Mouse (Mus musculus): ENCODE data around the gene 2310007B03Rik. TPM values are rescaled to one million over a fixed set of nuclear protein-coding genes. Genes with fewer than 3 reads are reported as not detected.
A peak's percentile ranks its signal among the peaks of the same experiment; 100 is the strongest.

The 2310007B03Rik gene
- polyA plus RNA-seq, 1 experiment from 2014 or later: 0.62 TPM

- Histone ChIP-seq H3K27me3 (ENCODE audit: low read depth, poor library complexity, severe bottlenecking) (peaks cover 37% of the 10 kb centered on the region), H3K9me3 (replicated peaks) (no peaks in the 10 kb centered on the region), H3K27ac (replicated peaks) (peak overlapping the region; percentile 87), H3K4me3 (peak overlapping the region; percentile 62), H3K36me3 (no peaks in the 10 kb centered on the region), H3K4me1 (peaks cover 25% of the 10 kb centered on the region)
- DNase-seq (ENCODE audit: low spot score): peak; percentile 18
- WGBS: 20% methylated on average over 6 of the region's 6 CpGs
Measured at GRCm38 (mm10) chr1:93175849-93176248, 15.1 kb upstream of the 2310007B03Rik start.

- Histone ChIP-seq H3K27ac (replicated peaks) (no peak overlapping the region), H3K27me3 (ENCODE audit: low read depth, poor library complexity, severe bottlenecking) (peaks cover 37% of the 10 kb centered on the region), H3K36me3 (no peaks in the 10 kb centered on the region), H3K4me1 (peaks cover 25% of the 10 kb centered on the region), H3K9me3 (replicated peaks) (no peaks in the 10 kb centered on the region), H3K4me3 (no peak overlapping the region)
- DNase-seq (ENCODE audit: low spot score): peak; percentile 90
- 3% methylated on average over 4 of the region's 4 CpGs for WGBS
Measured at GRCm38 (mm10) chr1:93174399-93174798, 13.7 kb upstream of the 2310007B03Rik start.

DNA sequence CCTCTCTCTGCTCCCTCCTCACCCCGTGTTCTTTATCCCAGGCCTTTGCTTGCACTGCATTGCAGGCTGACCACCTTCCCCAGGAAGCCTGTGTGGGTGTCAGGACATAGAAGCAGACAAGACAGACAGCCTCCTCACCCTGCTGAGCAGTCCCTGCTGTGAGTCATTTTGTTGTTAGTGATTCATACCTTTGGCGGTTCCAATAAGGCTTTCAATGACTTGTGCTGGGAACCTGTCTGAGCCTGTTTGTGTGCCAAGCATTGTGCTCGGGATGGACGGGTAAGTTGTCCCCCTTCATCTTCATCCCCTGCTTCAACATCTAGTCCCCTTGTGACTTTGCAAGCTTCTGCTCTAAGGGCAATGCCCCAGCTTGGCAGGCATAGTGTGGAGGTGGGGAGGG is 12.9 kb upstream of the 2310007B03Rik start:
- Histone ChIP-seq H3K27me3 (ENCODE audit: low read depth, poor library complexity, severe bottlenecking) (peaks cover 37% of the 10 kb centered on the region), H3K9me3 (replicated peaks) (no peaks in the 10 kb centered on the region), H3K27ac (replicated peaks) (no peak overlapping the region), H3K4me1 (peaks cover 27% of the 10 kb centered on the region), H3K36me3 (no peaks in the 10 kb centered on the region), H3K4me3 (no peak overlapping the region)
- DNase-seq (ENCODE audit: low spot score): no peak
- 67% methylated on average over 4 of the region's 4 CpGs for WGBS

DNA sequence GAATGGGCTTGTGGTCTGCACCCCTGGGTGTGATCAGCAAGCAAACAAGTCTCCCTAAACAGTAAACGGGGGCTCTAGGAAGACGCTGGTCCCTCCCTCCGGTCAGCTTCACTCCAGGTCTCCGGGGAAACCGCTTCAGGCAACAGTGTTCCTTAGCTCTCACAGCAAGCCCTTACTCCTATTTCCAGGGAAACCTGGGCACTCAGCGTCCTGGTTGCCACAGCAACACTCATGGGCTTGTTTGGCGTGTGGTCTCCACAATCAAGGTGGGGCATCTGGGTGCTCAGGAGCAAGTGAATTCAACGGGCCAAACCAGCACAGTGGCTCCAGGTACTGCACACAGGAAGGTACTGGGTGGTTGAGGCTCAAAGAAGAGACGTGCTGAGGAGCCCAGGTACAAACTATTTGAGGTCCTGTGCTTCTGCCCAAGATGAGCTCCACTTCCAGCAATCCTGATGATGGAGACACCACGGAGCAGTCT is 7.6 kb upstream of the 2310007B03Rik start, which contains the start of gene Crocc2:
Gene Crocc2, plus strand, starts transcription at position 431 of the 481 bp plus-strand sequence.
- peaks cover 11% of the 10 kb centered on the region for H3K4me1 ChIP-seq
- H3K9me3 ChIP-seq (replicated peaks): no peaks in the 10 kb centered on the region
- H3K27ac ChIP-seq (replicated peaks): no peak within 1 kb of the TSS
- H3K27me3 ChIP-seq (ENCODE audit: low read depth, poor library complexity, severe bottlenecking): no peaks in the 10 kb centered on the region
- no peak for DNase-seq (ENCODE audit: low spot score)
- H3K36me3 ChIP-seq: no peaks in the 10 kb centered on the region
- H3K4me3 ChIP-seq: no peak within 1 kb of the TSS
- 54% methylated on average over 10 of the region's 10 CpGs for WGBS

DNA sequence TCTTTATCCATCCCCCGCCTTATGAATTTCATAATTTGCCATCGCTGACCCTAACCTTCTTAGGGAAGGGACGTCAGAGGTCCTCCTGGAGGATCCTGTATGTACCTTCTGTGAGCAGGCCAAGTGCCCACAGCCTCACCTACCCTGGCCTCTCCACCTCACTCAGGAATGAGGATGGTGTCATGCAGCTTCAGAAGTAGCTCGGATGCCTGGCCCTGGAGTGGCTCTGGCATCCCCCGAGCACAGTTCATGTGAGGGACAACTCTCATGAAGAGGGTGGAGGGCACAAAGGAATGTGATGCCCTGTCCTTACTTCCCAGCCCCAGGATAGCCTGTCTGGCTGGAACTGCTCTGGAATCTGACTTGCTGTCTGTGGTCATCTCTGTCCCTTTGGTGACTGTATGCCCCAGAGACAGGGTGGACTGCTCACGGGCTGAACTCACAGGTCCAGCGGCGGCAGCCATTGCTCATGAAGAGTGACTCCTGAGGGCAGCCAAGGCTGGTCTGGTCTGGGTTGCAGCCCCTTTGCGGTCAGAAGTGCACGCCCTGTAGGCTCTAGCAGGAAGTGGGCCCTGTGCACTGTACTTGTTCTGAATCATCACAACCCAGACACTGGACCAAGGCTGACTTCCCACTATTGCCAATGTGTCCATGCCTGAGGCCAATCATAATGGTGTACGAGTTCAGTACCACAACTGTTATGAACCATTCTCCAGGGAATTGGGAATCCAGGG is 5.8 kb upstream of the 2310007B03Rik start:
- DNase-seq (ENCODE audit: low spot score): no peak
- no peak overlapping the region for H3K27ac ChIP-seq (replicated peaks)
- no peaks in the 10 kb centered on the region for H3K36me3 ChIP-seq
- H3K27me3 ChIP-seq (ENCODE audit: low read depth, poor library complexity, severe bottlenecking): no peaks in the 10 kb centered on the region
- peaks cover 11% of the 10 kb centered on the region for H3K4me1 ChIP-seq
- 89% methylated on average over 11 of the region's 11 CpGs for WGBS
- no peaks in the 10 kb centered on the region for H3K9me3 ChIP-seq (replicated peaks)
- no peak overlapping the region for H3K4me3 ChIP-seq

DNA sequence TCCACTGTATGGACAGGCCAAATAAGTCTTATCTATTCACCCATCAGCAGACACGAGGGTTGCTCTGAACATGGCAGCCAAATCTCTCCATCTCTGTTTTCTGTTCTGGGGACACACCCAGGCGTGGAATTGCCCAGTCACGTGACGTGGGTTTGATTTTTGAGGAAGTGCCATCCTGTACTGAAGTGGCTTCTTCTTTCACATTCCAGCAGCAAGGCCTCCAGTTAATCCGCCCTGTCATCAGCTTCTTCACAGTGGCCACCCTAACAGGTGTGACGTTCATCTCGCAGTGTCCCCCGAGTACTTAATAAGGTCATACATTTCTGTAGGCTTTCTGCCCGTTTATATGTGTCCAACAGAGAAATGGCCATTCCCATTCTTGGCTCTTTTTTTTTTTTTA is 4.7 kb upstream of the 2310007B03Rik start:
- Histone ChIP-seq H3K9me3 (replicated peaks) (no peaks in the 10 kb centered on the region), H3K27me3 (ENCODE audit: low read depth, poor library complexity, severe bottlenecking) (no peaks in the 10 kb centered on the region), H3K36me3 (no peaks in the 10 kb centered on the region), H3K4me1 (peaks cover 15% of the 10 kb centered on the region), H3K4me3 (no peak overlapping the region), H3K27ac (replicated peaks) (no peak overlapping the region)
- DNase-seq (ENCODE audit: low spot score): no peak
- 84% methylated on average over 9 of the region's 9 CpGs for WGBS

- Histone ChIP-seq H3K36me3 (no peaks in the 10 kb centered on the region), H3K27me3 (ENCODE audit: low read depth, poor library complexity, severe bottlenecking) (no peaks in the 10 kb centered on the region), H3K27ac (replicated peaks) (no peak overlapping the region), H3K9me3 (replicated peaks) (no peaks in the 10 kb centered on the region), H3K4me1 (0 out of 2 replicates have a peak, but pooled peaks cover 4% of the 10 kb centered on the region), H3K4me3 (no peak overlapping the region)
- WGBS: 86% methylated on average over 7 of the region's 7 CpGs
- DNase-seq (ENCODE audit: low spot score): no peak
Measured at GRCm38 (mm10) chr1:93162588-93162987, 1.8 kb upstream of the 2310007B03Rik start.

DNA sequence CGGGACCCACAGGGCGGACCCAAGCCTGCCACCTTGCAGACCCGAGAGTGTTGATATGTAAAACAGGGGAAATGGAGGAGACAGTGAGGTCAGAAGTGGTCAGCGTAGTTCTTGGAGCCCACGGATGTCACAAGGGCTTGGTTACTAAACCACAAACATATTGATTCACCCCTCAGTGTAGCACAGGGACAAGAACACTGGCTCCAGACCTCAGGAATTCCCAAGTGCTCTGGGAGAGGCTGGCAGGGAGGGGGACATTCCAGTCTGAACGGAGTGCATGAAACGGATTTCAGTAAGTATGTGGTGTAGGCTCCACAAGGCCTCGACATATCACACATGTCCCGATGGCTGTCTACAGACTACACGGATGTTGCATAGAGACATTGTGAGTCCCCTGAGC is 1.2 kb upstream of the 2310007B03Rik start:
- H3K27me3 ChIP-seq (ENCODE audit: low read depth, poor library complexity, severe bottlenecking): no peaks in the 10 kb centered on the region
- H3K36me3 ChIP-seq: no peaks in the 10 kb centered on the region
- H3K27ac ChIP-seq (replicated peaks): no peak overlapping the region
- H3K9me3 ChIP-seq (replicated peaks): no peaks in the 10 kb centered on the region
- WGBS: 87% methylated on average over 10 of the region's 10 CpGs
- H3K4me3 ChIP-seq: no peak overlapping the region
- DNase-seq (ENCODE audit: low spot score): no peak
- 0 out of 2 replicates have a peak, but pooled peaks cover 4% of the 10 kb centered on the region for H3K4me1 ChIP-seq

DNA sequence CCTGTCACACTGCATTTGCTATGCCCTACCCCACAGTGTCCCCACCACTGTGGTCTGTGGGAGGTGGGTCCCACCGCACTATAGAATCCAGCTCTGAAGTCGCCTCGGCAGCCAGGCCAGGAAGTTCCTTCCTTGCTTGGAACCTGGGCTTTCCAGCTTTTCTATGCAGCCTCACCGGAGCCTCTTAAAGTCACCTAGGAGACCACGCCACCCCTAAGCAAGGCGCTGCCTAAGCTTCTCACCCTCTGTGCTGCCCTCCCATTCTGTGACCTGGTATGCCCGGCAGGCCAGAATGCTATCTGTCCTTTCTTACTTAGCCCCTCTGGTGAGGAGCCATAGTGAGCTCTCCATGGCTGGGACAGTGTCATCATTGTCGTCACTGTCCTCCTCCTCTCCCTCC is 602 bp upstream of the 2310007B03Rik start:
- H3K9me3 ChIP-seq (replicated peaks): no peaks in the 10 kb centered on the region
- WGBS: 79% methylated on average over 8 of the region's 8 CpGs
- H3K27me3 ChIP-seq (ENCODE audit: low read depth, poor library complexity, severe bottlenecking): no peaks in the 10 kb centered on the region
- H3K4me3 ChIP-seq: no peak overlapping the region
- no peak for DNase-seq (ENCODE audit: low spot score)
- no peaks in the 10 kb centered on the region for H3K36me3 ChIP-seq
- 0 out of 2 replicates have a peak, but pooled peaks cover 4% of the 10 kb centered on the region for H3K4me1 ChIP-seq
- H3K27ac ChIP-seq (replicated peaks): no peak overlapping the region

DNA sequence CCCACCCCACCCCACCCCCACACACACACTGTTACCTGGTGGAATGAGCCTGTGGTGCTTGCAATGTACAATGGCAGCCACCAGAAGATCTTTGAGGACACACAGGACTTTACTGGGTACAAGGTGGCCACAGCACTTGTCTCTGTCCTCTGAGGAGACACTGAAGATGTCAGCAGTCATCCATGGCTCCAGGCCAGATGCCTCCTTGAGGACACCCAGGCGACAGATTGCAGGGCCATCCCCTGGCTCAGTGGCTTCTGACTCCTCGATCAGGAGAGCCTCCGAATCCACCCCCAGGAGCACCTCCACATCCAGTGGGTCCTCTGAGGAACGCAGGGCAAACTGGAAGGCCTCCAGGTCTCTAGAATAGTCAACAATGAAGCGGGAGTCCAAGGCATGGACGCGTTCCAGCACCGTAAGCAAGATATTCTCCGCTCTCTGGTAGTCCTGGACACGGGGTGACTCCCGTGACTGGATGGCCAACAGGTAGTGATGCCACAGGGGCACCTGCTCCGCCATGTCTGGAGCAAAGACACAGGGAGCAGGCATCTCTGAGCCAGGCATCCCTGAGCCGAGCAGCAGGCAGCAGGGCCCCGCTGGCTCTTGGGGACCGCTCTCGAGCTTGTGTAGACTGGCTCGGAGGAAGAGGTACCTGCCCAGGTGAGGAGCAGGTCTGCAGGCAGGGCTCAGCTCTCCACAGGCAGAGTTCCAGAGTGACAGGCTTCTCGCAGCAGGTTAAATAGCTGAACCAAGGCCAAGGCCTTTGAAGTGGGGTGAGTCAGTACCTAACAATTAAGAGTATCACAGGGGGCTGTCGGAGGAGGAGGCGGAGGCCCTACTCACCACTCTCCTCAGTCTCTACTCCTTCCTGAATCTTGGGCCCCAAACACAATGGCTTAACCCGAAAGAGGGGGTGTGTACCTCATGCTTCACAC is 915 bp downstream of the 2310007B03Rik start:
- Histone ChIP-seq H3K9me3 (replicated peaks) (no peaks in the 10 kb centered on the region), H3K4me1 (0 out of 2 replicates have a peak, but pooled peaks cover 4% of the 10 kb centered on the region), H3K27ac (replicated peaks) (no peak overlapping the region), H3K4me3 (no peak overlapping the region), H3K36me3 (no peaks in the 10 kb centered on the region), H3K27me3 (ENCODE audit: low read depth, poor library complexity, severe bottlenecking) (no peaks in the 10 kb centered on the region)
- 89% methylated on average over 21 of the region's 21 CpGs for WGBS
- DNase-seq (ENCODE audit: low spot score): no peak

GRCm38 (mm10) chr1:93158916-93159315 is 1.8 kb downstream of the 2310007B03Rik start:
- Histone ChIP-seq H3K4me1 (0 out of 2 replicates have a peak, but pooled peaks cover 4% of the 10 kb centered on the region), H3K27me3 (ENCODE audit: low read depth, poor library complexity, severe bottlenecking) (no peaks in the 10 kb centered on the region), H3K36me3 (no peaks in the 10 kb centered on the region), H3K27ac (replicated peaks) (no peak overlapping the region), H3K4me3 (no peak overlapping the region), H3K9me3 (replicated peaks) (no peaks in the 10 kb centered on the region)
- WGBS: 84% methylated on average over 8 of the region's 8 CpGs
- DNase-seq (ENCODE audit: low spot score): no peak

DNA sequence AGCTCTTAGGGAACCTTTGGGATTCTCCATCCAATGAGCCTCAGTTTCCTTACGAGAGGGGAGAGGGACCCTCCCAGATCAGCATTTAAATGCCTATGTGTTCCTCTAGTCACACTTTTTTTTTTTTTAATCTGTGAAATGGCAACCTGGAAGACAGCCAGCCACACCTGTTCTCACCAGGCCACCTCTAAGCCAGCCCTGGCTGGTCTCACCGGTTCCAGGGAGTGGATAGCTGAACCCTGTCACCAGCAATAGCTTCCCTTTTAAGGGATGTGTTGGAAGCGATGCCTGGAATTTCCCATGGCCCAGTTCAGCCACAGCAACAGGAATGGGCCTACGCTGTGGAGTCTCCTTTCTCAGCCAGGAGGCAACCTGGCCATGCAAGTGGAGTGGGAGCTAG is 3.2 kb downstream of the 2310007B03Rik start:
- DNase-seq (ENCODE audit: low spot score): no peak
- Histone ChIP-seq H3K27me3 (ENCODE audit: low read depth, poor library complexity, severe bottlenecking) (no peaks in the 10 kb centered on the region), H3K27ac (replicated peaks) (no peak overlapping the region), H3K4me1 (0 out of 2 replicates have a peak, but pooled peaks cover 4% of the 10 kb centered on the region), H3K4me3 (no peak overlapping the region), H3K36me3 (no peaks in the 10 kb centered on the region), H3K9me3 (replicated peaks) (no peaks in the 10 kb centered on the region)
- WGBS: 84% methylated on average over 4 of the region's 4 CpGs

All from midbrain, embryonic 10.5 days (tissue).